Mouse (Mus musculus): ENCODE measurements around the gene L2hgdh.

- TF ChIP-seq POLR2A (IDR thresholded peaks at IDR 0.05; ENCODE audit: insufficient read depth, low read depth, low read length) (no peak), CTCF (IDR thresholded peaks at IDR 0.05; ENCODE audit: insufficient read depth, low read depth, low read length) (no peak)
These were observed 35.6 kb downstream of the L2hgdh start for GRCm38 (mm10) chr12:69689094-69689493.
